Mouse (Mus musculus): ENCODE results near the gene Ube3b. TPM values are rescaled to one million over a fixed set of nuclear protein-coding genes. Genes with fewer than 3 reads are reported as not detected.

Ube3b gene
- polyA plus RNA-seq, 1 experiment from 2014 or later: 23.0 TPM

DNA sequence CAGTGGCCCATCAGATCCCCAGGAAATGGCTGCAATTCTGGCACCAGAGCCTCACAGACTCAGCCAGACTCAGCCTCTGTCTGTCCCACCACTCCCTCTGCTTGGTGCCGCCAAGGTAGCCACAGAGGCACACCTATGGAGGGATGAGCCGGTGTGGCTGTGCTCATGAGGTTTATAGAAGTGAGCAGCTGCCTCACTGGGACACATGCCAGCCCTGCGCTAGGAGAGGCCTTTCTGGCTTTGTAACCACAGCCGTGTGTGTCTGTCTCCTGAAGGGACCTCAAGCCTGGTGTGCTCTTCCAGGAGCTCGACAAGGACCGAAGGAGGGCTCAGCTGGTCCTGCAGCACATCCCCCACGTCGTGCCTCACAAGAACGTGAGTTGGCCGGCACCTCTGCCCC, 26.9 kb downstream of the Ube3b start:
- Histone ChIP-seq H3K27ac (ENCODE audit: low read depth, low read length) (no peak overlapping the region), H3K4me1 (replicated peaks; ENCODE audit: control insufficient read depth, insufficient read depth, low read length) (no peaks in the 10 kb centered on the region), H3K27me3 (replicated peaks; ENCODE audit: control insufficient read depth, insufficient read depth, low read length) (no peaks in the 10 kb centered on the region), H3K4me3 (ENCODE audit: low read depth, low read length) (no peak overlapping the region), H3K36me3 (ENCODE audit: control insufficient read depth, insufficient read depth) (peaks cover 99% of the 10 kb centered on the region), H3K9ac (ENCODE audit: low read depth, low read length) (no peak overlapping the region), H3K4me2 (replicated peaks; ENCODE audit: low read depth) (no peak overlapping the region), H3K9me3 (ENCODE audit: control insufficient read depth) (no peaks in the 10 kb centered on the region)
- WGBS: 82% methylated on average over 10 of the region's 10 CpGs
- ATAC-seq: no peak
- no peak for TF ChIP-seq CTCF (IDR thresholded peaks at IDR 0.05; ENCODE audit: low read depth)

DNA sequence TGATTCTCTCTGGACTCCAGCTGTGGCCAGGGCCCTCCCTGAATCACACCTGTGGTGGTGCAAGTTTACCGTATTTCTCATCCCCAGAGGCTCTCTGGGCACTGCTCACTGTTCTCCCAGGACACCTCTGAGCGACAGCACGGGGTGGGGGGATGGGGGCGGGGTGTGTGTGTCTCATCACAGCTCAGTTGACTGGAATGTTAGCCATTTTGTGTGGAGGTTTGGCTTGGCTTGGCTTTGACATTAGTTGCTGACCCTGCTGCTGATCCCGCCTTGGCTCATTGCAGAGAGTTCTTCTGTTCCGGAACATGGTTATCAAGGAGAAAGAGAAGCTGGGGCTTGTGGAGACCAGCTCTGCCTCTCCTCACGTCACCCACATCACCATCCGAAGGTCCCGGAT, 27.4 kb downstream of the Ube3b start:
- H3K36me3 ChIP-seq (ENCODE audit: control insufficient read depth, insufficient read depth): peaks cover 99% of the 10 kb centered on the region
- H3K27me3 ChIP-seq (replicated peaks; ENCODE audit: control insufficient read depth, insufficient read depth, low read length): no peaks in the 10 kb centered on the region
- no peaks in the 10 kb centered on the region for H3K9me3 ChIP-seq (ENCODE audit: control insufficient read depth)
- no peak overlapping the region for H3K4me3 ChIP-seq (ENCODE audit: low read depth, low read length)
- ATAC-seq: no peak
- 91% methylated on average over 9 of the region's 9 CpGs for WGBS
- no peak overlapping the region for H3K4me2 ChIP-seq (replicated peaks; ENCODE audit: low read depth)
- H3K4me1 ChIP-seq (replicated peaks; ENCODE audit: control insufficient read depth, insufficient read depth, low read length): no peaks in the 10 kb centered on the region
- no peak overlapping the region for H3K9ac ChIP-seq (ENCODE audit: low read depth, low read length)
- TF ChIP-seq CTCF (IDR thresholded peaks at IDR 0.05; ENCODE audit: low read depth): no peak
- H3K27ac ChIP-seq (ENCODE audit: low read depth, low read length): no peak overlapping the region

DNA sequence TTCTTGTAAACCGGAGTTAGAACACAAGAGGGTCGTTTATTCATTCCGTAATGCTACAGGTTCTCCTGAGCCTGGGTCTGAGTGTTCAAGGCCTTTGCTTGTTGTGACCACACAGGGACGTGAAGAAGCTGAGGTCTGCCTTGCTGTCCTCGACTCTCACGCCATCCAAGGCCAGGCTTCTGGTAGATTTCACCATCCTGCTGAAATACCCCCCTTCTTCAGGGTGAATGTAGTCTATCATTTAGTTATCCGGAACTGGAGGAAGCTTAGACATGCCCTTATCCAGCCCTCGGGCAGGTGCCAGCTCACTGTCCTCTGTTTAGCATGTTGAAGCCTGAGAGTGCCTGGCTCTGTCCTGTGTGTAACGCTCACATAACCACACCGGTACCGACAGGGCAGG, 28.4 kb downstream of the Ube3b start:
- no peaks in the 10 kb centered on the region for H3K4me1 ChIP-seq (replicated peaks; ENCODE audit: control insufficient read depth, insufficient read depth, low read length)

DNA sequence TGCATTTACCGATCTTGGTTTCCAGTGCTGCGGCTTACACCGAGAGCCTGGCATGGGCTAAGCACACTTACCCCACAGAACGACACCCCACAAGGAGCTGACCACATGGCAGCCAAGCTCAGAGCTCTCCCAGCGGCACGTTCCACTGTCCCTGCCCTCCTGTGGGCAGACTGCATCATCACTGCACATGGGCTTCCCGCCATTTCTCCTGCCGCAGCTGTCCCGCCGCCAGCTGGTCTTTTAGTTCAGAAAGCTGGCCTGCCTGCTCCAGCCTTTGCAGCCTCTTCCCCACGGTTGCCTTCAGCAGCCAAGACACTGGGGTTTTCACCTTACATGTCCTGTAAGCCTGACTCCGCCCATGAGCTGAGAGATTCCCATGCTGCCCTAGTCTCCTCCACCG, 30.0 kb downstream of the Ube3b start:
- Histone ChIP-seq H3K9me3 (ENCODE audit: control insufficient read depth) (no peaks in the 10 kb centered on the region), H3K4me1 (replicated peaks; ENCODE audit: control insufficient read depth, insufficient read depth, low read length) (no peaks in the 10 kb centered on the region), H3K27me3 (replicated peaks; ENCODE audit: control insufficient read depth, insufficient read depth, low read length) (no peaks in the 10 kb centered on the region), H3K36me3 (ENCODE audit: control insufficient read depth, insufficient read depth) (peaks cover 100% of the 10 kb centered on the region), H3K9ac (ENCODE audit: low read depth, low read length) (no peak overlapping the region), H3K4me3 (ENCODE audit: low read depth, low read length) (no peak overlapping the region), H3K4me2 (replicated peaks; ENCODE audit: low read depth) (no peak overlapping the region), H3K27ac (ENCODE audit: low read depth, low read length) (no peak overlapping the region)
- no peak for ATAC-seq
- no peak for TF ChIP-seq CTCF (IDR thresholded peaks at IDR 0.05; ENCODE audit: low read depth)
- 88% methylated on average over 13 of the region's 13 CpGs for WGBS

More for the DNA sequence above, 28.4 kb downstream of the Ube3b start:
- TF ChIP-seq CTCF (IDR thresholded peaks at IDR 0.05; ENCODE audit: low read depth): no peak
- peaks cover 100% of the 10 kb centered on the region for H3K36me3 ChIP-seq (ENCODE audit: control insufficient read depth, insufficient read depth)
- no peak for ATAC-seq
- no peak overlapping the region for H3K9ac ChIP-seq (ENCODE audit: low read depth, low read length)
- H3K27me3 ChIP-seq (replicated peaks; ENCODE audit: control insufficient read depth, insufficient read depth, low read length): no peaks in the 10 kb centered on the region
- H3K9me3 ChIP-seq (ENCODE audit: control insufficient read depth): no peaks in the 10 kb centered on the region
- 92% methylated on average over 11 of the region's 11 CpGs for WGBS
- H3K4me3 ChIP-seq (ENCODE audit: low read depth, low read length): no peak overlapping the region
- H3K27ac ChIP-seq (ENCODE audit: low read depth, low read length): no peak overlapping the region
- no peak overlapping the region for H3K4me2 ChIP-seq (replicated peaks; ENCODE audit: low read depth)

DNA sequence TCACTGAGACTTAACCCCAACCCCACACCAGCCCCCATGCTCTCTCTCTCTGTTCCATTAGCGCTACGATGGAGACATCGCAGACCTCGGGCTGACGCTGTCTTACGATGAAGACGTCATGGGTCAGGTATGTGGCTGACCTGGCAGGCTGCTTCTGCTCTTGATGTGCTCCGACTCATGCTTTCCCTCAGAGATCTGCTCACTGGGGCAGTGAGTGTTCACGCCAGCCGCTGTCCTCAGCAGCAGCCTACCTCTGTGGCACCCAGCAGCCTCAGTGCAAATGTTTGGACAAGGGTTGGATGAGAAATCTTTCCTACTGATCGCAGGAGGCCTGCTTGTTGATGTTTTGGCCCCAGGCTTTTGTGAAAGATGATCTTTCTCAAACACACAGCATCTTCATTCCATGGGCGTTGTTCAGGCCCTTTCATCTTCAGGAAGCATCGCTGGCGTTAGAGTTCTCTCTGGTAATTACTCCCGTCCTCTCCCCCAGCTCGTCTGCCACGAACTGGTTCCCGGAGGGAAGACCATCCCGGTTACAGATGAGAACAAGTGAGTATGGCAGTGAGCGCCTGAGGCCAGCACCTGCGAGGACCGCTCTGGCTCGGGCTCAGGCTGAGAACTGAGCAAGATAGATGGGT, 32.1 kb downstream of the Ube3b start:
- no peak overlapping the region for H3K4me2 ChIP-seq (replicated peaks; ENCODE audit: low read depth)
- no peak for TF ChIP-seq CTCF (IDR thresholded peaks at IDR 0.05; ENCODE audit: low read depth)
- WGBS: 75% methylated on average over 23 of the region's 23 CpGs
- H3K4me1 ChIP-seq (replicated peaks; ENCODE audit: control insufficient read depth, insufficient read depth, low read length): no peaks in the 10 kb centered on the region
- no peak for ATAC-seq
- no peak overlapping the region for H3K4me3 ChIP-seq (ENCODE audit: low read depth, low read length)
- H3K36me3 ChIP-seq (ENCODE audit: control insufficient read depth, insufficient read depth): peaks cover 100% of the 10 kb centered on the region
- H3K9me3 ChIP-seq (ENCODE audit: control insufficient read depth): no peaks in the 10 kb centered on the region
- H3K27ac ChIP-seq (ENCODE audit: low read depth, low read length): no peak overlapping the region
- H3K27me3 ChIP-seq (replicated peaks; ENCODE audit: control insufficient read depth, insufficient read depth, low read length): no peaks in the 10 kb centered on the region
- H3K9ac ChIP-seq (ENCODE audit: low read depth, low read length): no peak overlapping the region

DNA sequence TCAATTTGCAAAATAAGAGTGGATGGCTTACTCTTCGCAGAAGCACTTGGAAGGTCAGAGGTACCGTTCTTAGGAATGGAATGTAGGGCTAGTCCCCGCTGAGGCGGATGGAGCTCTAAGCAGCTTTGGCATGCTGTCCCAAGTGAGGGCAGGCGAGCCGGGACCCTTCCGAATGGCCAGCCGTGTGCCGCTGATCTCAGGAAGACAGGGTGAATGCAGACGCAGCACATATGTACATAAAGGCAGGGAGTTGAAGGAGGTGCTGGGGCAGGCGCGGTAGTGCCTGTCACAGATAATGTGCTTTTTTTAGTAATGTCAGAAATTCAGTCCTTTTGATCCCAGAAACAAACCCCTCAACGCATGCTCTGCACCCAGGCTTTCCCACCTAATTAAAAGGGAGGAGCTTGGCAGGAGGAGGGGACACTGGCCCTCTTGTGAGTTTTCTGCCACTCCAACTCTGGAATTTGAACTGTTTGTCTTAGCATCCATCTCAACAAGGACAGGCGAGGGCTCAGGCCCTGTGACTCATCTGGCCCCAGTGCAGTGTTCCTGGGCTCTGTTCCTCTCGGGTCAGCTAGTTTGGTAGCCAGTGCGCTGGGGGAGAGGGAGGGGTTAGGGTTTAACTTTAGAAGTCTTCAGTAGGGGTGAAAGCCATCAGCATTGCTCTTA, 32.8 kb downstream of the Ube3b start:
- Histone ChIP-seq H3K36me3 (ENCODE audit: control insufficient read depth, insufficient read depth) (peaks cover 100% of the 10 kb centered on the region), H3K4me1 (replicated peaks; ENCODE audit: control insufficient read depth, insufficient read depth, low read length) (no peaks in the 10 kb centered on the region), H3K9me3 (ENCODE audit: control insufficient read depth) (no peaks in the 10 kb centered on the region), H3K4me3 (ENCODE audit: low read depth, low read length) (no peak overlapping the region), H3K27me3 (replicated peaks; ENCODE audit: control insufficient read depth, insufficient read depth, low read length) (no peaks in the 10 kb centered on the region), H3K9ac (ENCODE audit: low read depth, low read length) (no peak overlapping the region), H3K4me2 (replicated peaks; ENCODE audit: low read depth) (no peak overlapping the region), H3K27ac (ENCODE audit: low read depth, low read length) (no peak overlapping the region)
- TF ChIP-seq CTCF (IDR thresholded peaks at IDR 0.05; ENCODE audit: low read depth): no peak
- ATAC-seq: no peak
- 57% methylated on average over 16 of the region's 16 CpGs for WGBS

All from intestine, postnatal 0 days (tissue).